Mouse (Mus musculus) lung, embryonic 16.5 days (tissue): ENCODE data around the gene Scn7a. TPM values are rescaled to one million over a fixed set of nuclear protein-coding genes. Genes with fewer than 3 reads are reported as not detected.

Source experiments
- ATAC-seq: fragments of 200-750 bp; cut with Nextera tagmentation; 2 replicates; pipeline ENCODE4 v1.8.0; 2017; ENCODE audit warnings: low read depth, mild to moderate bottlenecking, moderate library complexity
- H3K27ac ChIP-seq: fragments of 300-500 bp; sonication (generic); 2 replicates; pipeline ENCODE4 v1.5.1; 2014; ENCODE audit warnings: mild to moderate bottlenecking, control low read depth, low read length
- H3K27me3 ChIP-seq: fragments of 300-500 bp; sonication (generic); 2 replicates; pipeline ENCODE4 v1.6.1; 2014; ENCODE audit warnings: low read depth, low read length, mixed read lengths; ENCODE audit not compliant: control insufficient read depth, insufficient read depth
- H3K36me3 ChIP-seq: fragments of 300-500 bp; sonication (generic); 2 replicates; pipeline ENCODE4 v1.6.1; 2014; ENCODE audit warnings: low read length; ENCODE audit not compliant: control insufficient read depth, insufficient read depth
- H3K4me1 ChIP-seq: fragments of 300-500 bp; sonication (generic); replicated peaks from 2 replicates; pipeline ENCODE4 v1.6.1; 2014; ENCODE audit warnings: low read length, mixed read lengths; ENCODE audit not compliant: control insufficient read depth, insufficient read depth
- H3K4me2 ChIP-seq: fragments of 300-500 bp; sonication (generic); 2 replicates; pipeline ENCODE4 v1.6.1; 2014; ENCODE audit warnings: low read depth, low read length, control low read depth
- H3K4me3 ChIP-seq: fragments of 300-500 bp; sonication (generic); 2 replicates; pipeline ENCODE4 v1.5.1; 2014; ENCODE audit warnings: mild to moderate bottlenecking, low read length, control low read depth
- H3K9ac ChIP-seq: fragments of 300-500 bp; sonication (generic); 2 replicates; pipeline ENCODE4 v1.6.1; 2014; ENCODE audit warnings: low read length, control low read depth
- H3K9me3 ChIP-seq: fragments of 300-500 bp; sonication (generic); 2 replicates; pipeline ENCODE4 v1.6.1; 2016; ENCODE audit warnings: low read length; ENCODE audit not compliant: control insufficient read depth
- WGBS: fragments of 180-500 bp; shearing (Covaris S2); extraction: QIAGEN DNeasy Blood & Tissue Kit; methylation state at CpG from one replicate; pipeline ENCODE4 v1.1.7; 2014; 5-methylcytosine and 5-hydroxymethylcytosine counted together
- polyA plus RNA-seq: library from polyadenylated mRNA; unstranded; fragments of >200 nt; fragmentation: Nextera tagmentation; extraction: Ambion mirVana; gene quantifications from 2 replicates; pipeline ENCODE4 v1.2.1, GENCODE M21; 2015

Gene Scn7a
- polyA plus RNA-seq, 1 experiment from 2014 or later: 59.3 TPM

DNA sequence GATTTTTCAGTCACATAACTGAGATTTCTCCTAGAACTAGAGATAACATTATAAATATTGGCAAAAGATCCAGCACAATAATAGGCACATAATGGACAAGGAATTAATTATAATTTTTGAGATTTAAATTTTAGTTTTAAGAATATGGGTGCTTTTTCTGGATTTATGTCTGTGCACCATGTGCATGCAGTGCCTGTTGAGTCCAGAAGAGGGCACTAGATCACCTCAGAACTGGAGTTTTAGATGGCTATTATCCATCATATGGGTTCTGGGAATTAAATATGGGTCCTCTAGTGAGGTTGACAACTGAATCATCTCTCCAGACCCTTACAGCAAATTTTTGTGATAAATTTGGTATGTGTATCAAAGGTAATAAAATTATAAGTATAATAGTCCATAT is 21.8 kb downstream of the Scn7a start:
- no peaks in the 10 kb centered on the region for H3K9me3 ChIP-seq
- no peaks in the 10 kb centered on the region for H3K27me3 ChIP-seq
- H3K4me3 ChIP-seq: no peak overlapping the region
- no peak overlapping the region for H3K27ac ChIP-seq
- no peaks in the 10 kb centered on the region; the same call in 1 of the 2 replicates for H3K4me1 ChIP-seq
- H3K4me2 ChIP-seq: no peak overlapping the region
- no peak for ATAC-seq
- no peaks in the 10 kb centered on the region for H3K36me3 ChIP-seq
- H3K9ac ChIP-seq: no peak overlapping the region

DNA sequence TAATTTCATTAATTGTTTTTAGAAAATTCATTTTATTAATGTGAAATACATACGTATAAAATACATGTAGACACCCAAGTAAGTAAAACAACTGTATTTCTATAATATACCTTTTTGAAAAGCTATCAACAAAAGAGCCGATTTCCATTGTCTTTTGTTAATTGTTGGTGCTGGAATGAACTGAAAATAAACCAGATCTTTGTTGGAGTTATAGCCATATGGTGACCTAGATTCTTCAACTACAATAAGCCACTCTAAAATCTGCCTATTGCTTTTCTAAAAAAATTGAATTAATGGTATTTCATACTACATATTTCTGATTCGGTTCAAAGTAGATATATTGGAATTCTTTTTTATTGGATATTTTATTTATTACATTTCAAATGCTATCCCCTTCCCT is 56.7 kb downstream of the Scn7a start:
- Histone ChIP-seq H3K27ac (no peak overlapping the region), H3K4me3 (no peak overlapping the region), H3K4me2 (no peak overlapping the region), H3K9me3 (no peaks in the 10 kb centered on the region), H3K36me3 (no peaks in the 10 kb centered on the region), H3K9ac (no peak overlapping the region), H3K4me1 (no peaks in the 10 kb centered on the region), H3K27me3 (no peaks in the 10 kb centered on the region)
- ATAC-seq: no peak
- WGBS: 93% methylated on average over 3 of the region's 3 CpGs

DNA sequence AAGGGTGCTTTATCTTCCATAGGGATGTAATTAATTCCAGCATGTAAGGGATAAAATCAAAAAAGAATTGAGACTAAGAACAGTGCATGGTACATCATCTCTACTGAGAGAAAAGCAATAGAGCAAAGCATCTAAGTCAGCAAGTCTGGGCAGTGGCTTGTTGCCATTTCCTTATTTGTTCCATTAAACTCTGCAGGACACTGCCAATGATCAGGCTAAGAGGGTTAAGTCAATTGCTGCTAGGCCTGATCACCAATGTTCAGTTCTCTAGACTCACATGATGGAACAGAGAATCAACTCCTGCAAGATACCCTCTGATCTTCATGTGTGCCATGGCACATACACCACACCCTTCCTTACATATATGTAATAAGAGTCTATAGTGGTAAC is 57.1 kb downstream of the Scn7a start:
- H3K36me3 ChIP-seq: no peaks in the 10 kb centered on the region

DNA sequence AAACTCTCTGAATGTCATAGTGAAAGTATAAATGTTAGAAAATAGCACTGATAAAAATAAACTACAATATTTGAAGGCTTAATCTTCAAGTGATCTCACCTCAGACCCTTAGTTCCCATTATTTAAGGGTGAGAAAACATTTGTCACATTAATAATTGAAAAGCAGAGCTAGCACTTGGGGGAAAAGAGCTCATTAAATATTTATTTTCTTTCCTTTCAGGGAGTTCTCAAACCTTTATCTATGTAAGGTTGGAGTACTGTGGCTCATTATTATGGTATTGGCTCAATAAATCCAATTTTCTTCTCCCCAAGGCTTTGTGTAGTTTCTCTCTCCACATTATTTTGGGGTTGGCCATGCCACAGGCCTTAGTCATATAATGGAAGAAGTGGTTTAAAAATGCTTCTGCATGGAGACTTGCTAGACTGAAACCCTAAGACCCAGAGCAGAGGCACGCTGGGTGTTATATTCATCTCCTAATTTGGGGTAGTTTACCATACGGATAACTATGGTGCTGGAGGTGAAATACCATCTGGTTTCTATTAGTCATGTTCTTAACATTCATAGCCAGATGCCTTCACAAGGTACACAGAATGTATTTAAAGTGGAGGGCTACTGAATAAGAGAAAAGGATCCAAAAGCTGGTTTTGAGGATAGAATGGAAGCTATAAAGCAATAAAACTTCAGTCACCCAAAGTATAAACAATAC is 57.7 kb downstream of the Scn7a start:
- Histone ChIP-seq H3K9me3 (no peaks in the 10 kb centered on the region), H3K4me3 (no peak overlapping the region), H3K4me2 (no peak overlapping the region), H3K4me1 (no peaks in the 10 kb centered on the region), H3K9ac (no peak overlapping the region), H3K27me3 (no peaks in the 10 kb centered on the region), H3K36me3 (no peaks in the 10 kb centered on the region), H3K27ac (no peak overlapping the region)
- WGBS: 61% methylated on average over 2 of the region's 2 CpGs
- no peak for ATAC-seq

More for the DNA sequence above, 57.1 kb downstream of the Scn7a start:
- Histone ChIP-seq H3K27ac (no peak overlapping the region), H3K27me3 (no peaks in the 10 kb centered on the region), H3K4me2 (no peak overlapping the region), H3K9ac (no peak overlapping the region), H3K9me3 (no peaks in the 10 kb centered on the region), H3K4me3 (no peak overlapping the region), H3K4me1 (no peaks in the 10 kb centered on the region)
- no peak for ATAC-seq

DNA sequence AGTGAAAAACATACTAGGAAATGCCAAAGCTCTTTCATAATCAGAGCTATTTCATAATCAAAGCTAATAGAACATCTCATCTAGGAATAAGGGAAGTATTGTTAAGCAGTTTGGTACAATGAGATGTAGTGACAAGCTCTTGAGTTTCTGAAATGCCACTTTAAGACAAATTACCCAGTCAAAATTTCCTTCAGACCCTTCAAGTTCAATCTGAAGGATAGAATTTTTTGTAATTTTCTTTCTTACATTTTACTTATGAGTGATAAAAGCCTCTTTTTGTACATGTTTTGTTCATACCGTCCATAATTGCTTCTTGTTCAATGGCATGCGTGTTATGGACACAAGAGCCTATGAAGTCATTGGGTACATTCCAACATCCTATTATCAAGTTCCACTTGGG is 72.6 kb downstream of the Scn7a start:
- Histone ChIP-seq H3K4me1 (no peaks in the 10 kb centered on the region), H3K36me3 (no peaks in the 10 kb centered on the region), H3K9ac (no peak overlapping the region), H3K4me2 (no peak overlapping the region), H3K9me3 (no peaks in the 10 kb centered on the region), H3K27me3 (no peaks in the 10 kb centered on the region), H3K4me3 (no peak overlapping the region), H3K27ac (no peak overlapping the region)
- WGBS: 58% methylated on average over 2 of the region's 2 CpGs
- no peak for ATAC-seq

DNA sequence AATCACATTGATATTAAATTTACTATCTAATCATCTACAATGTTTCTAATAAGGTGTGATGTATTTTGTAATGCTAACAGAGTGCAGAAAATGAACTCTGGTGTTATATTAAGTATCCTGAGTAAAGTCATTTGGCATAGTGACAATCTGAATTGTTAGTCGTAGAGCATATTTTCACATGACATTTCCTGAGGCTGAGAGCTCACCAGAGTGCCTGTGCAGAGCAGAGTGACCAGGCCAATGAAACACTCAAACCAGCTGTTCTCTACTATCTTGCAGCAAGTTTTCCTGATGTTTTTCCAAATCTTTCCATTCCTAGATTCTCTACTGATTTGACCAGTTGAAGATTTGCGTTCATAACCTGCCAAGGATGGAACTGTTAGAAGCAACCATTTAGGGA is 92.4 kb downstream of the Scn7a start:
- peak; percentile 85 for ATAC-seq
- Histone ChIP-seq H3K36me3 (no peaks in the 10 kb centered on the region), H3K4me2 (no peak overlapping the region), H3K9me3 (no peaks in the 10 kb centered on the region), H3K9ac (no peak overlapping the region), H3K4me3 (no peak overlapping the region), H3K27ac (no peak overlapping the region), H3K27me3 (no peaks in the 10 kb centered on the region), H3K4me1 (no peaks in the 10 kb centered on the region)
- 50% methylated on average over 2 of the region's 2 CpGs for WGBS

DNA sequence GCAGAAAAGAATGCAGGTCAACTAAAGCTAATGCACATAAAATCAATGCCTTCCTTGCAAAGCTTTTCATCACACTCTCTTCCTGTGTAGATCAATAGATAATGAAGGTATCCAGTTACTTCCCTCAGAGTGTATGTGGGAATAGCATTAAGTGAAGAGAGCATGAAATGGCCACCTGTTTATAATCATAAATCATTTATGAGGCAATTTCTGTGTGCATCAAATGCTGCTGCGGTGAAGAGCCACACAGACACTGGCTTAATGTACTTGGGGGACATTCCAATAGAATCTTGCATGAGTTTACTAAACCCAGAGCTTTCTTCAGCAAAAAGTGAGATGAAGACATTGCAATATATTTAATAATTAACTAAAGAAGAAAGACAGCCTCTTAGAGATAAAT is 122.7 kb downstream of the Scn7a start:
- H3K9me3 ChIP-seq: no peaks in the 10 kb centered on the region
- no peak overlapping the region for H3K9ac ChIP-seq
- ATAC-seq: no peak
- no peak overlapping the region for H3K4me3 ChIP-seq
- no peaks in the 10 kb centered on the region for H3K4me1 ChIP-seq
- H3K4me2 ChIP-seq: no peak overlapping the region
- H3K36me3 ChIP-seq: no peaks in the 10 kb centered on the region
- no peak overlapping the region for H3K27ac ChIP-seq
- WGBS: 91% methylated on average over 1 of the region's 1 CpGs
- no peaks in the 10 kb centered on the region for H3K27me3 ChIP-seq

DNA sequence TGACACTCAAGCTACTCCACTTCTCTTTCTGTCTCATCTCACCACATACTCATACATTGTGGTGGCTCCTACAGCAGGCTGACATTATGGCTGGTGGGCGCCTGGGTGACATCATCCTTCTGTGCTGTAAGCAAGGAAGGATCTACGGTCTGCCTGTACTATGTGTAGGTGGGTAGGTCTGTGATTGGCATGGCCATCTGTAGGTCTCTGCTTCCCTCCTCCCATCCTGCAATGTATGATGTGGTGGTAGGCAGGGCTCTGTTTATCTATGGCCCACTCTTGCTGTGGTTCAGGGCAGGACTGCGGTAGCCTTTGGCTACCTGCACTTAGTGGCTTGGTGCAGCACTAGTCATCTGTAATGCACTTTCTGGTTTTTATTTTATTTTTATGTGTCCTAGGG is 128.3 kb downstream of the Scn7a start:
- no peaks in the 10 kb centered on the region for H3K9me3 ChIP-seq
- no peak for ATAC-seq
- H3K4me2 ChIP-seq: no peak overlapping the region
- no peaks in the 10 kb centered on the region for H3K27me3 ChIP-seq
- H3K9ac ChIP-seq: no peak overlapping the region
- WGBS: 88% methylated on average over 3 of the region's 3 CpGs
- no peaks in the 10 kb centered on the region for H3K36me3 ChIP-seq
- no peaks in the 10 kb centered on the region for H3K4me1 ChIP-seq
- no peak overlapping the region for H3K27ac ChIP-seq
- H3K4me3 ChIP-seq: no peak overlapping the region

DNA sequence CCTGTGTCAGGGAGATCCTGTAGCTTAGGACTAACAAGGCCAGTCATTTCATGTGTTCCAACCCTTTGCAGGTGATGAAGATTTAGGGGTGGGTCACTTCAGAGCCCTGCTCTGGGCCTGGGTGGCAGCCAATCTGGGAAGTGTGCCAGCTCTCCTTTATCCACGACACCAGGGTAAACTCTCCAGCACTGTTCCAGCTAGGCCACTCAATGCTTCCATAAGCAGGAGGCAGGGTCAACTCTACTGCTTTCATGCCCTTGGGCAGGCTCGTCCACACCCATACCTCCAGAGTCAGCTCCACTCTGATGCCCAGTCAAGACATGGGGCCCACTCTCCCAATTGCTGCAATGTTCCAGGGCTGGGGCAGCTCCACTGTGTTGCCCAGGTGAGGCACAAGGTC is 129.3 kb downstream of the Scn7a start:
- no peaks in the 10 kb centered on the region for H3K9me3 ChIP-seq
- no peak overlapping the region for H3K4me2 ChIP-seq
- 26% methylated on average over 2 of the region's 2 CpGs for WGBS
- no peaks in the 10 kb centered on the region for H3K36me3 ChIP-seq
- no peak overlapping the region for H3K4me3 ChIP-seq
- ATAC-seq: peak; percentile 92
- H3K27me3 ChIP-seq: no peaks in the 10 kb centered on the region
- no peak overlapping the region for H3K27ac ChIP-seq
- H3K9ac ChIP-seq: no peak overlapping the region
- no peaks in the 10 kb centered on the region for H3K4me1 ChIP-seq

DNA sequence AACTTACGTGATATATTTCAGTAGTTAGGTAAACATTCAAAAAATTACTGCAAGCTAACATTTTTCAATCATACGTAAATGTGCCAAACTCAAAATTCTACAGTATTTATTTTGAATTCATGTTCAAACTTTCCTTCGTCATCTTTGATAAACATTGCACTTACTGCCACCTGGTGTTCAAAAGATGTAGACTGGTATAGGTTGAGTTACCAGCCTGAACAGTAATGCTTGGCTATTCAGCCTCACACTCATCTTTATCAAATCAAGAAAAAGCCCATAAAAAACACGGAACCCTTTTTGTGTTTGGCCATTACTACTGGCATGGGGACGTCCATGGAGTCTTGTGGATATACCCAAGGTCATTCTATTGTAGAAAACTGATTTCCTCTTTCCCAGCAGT is 140.3 kb downstream of the Scn7a start:
- whole genome bisulfite sequencing: 13% methylated on average over 5 of the region's 5 CpGs
- no peaks in the 10 kb centered on the region for H3K9me3 ChIP-seq
- H3K4me1 ChIP-seq: no peaks in the 10 kb centered on the region
- H3K27me3 ChIP-seq: no peaks in the 10 kb centered on the region
- no peak for ATAC-seq
- no peak overlapping the region for H3K9ac ChIP-seq
- no peaks in the 10 kb centered on the region for H3K36me3 ChIP-seq
- H3K4me2 ChIP-seq: no peak overlapping the region
- H3K27ac ChIP-seq: no peak overlapping the region
- H3K4me3 ChIP-seq: no peak overlapping the region
